Mouse (Mus musculus): ENCODE results near the gene Hspbap1.

- no peak for TF ChIP-seq CTCF (IDR thresholded peaks at IDR 0.05; ENCODE audit: insufficient read depth, low read depth, low read length)
- TF ChIP-seq POLR2A (IDR thresholded peaks at IDR 0.05; ENCODE audit: insufficient read depth, low read depth, low read length): no peak
These were observed 18.3 kb upstream of the Hspbap1 start for GRCm38 (mm10) chr16:35751841-35752240.

Data from olfactory bulb, adult 2 months (tissue).